In the genomic region with DNA sequence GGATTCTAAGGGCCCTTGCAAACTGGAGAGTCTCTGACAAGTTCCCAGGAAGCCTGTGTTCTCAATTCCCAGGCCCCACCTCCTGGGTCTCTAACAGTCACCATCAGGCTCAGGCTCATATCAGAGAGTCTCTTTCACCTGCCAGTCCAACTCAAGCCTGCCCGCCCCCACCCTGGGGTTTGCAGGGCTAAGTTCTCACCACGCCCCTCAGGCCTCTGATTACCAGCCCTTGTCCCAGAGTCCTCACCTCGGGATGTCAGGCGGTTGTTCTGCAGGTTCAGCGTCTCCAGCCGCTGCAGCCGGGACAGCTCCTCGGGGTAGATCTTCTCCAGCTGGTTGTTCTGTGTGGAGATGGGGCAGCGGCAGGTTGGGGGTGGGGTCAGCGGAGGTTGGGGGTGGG, we compare ENCODE assay signal across 9 mouse cellular contexts. TPM values are rescaled to one million over a fixed set of nuclear protein-coding genes. Genes with fewer than 3 reads are reported as not detected.
A peak's percentile ranks its signal among the peaks of the same experiment; 100 is the strongest.
DNase-seq lines count a peak whose midpoint lies in the region; ATAC-seq and TF ChIP-seq lines count a peak whose summit lies in the region.
"Had no signal": no experiment of that assay in that cellular context is flagged by ENCODE, and none has a peak within 500 bp of the region (broad histone marks: within the 10 kb centered on the region; RNA-seq: fewer than 3 reads in every experiment).

No protein-coding gene starts in this region.

- no peak for ATAC-seq in hindbrain, postnatal 0 days
- ATAC-seq in heart, embryonic 15.5 days (replicated peaks; ENCODE audit: insufficient number of reproducible peaks, insufficient read depth, low FRiP score, low read depth): no peak
- ATAC-seq in limb, embryonic 12.5 days (ENCODE audit: insufficient number of reproducible peaks, insufficient read depth, low FRiP score, low TSS enrichment, low read depth): no peak
- ATAC-seq in neural tube, embryonic 12.5 days (ENCODE audit: low FRiP score, low read depth): no peak
- ATAC-seq in midbrain, embryonic 14.5 days (ENCODE audit: low FRiP score, low TSS enrichment): no peak

- no peak for TF ChIP-seq POLR2A in thymus, adult 2 months (IDR thresholded peaks at IDR 0.05; ENCODE audit: control insufficient read depth, extremely low read depth, insufficient read depth, low read length, poor library complexity)

- H3K9me3 ChIP-seq in hindbrain, embryonic 10.5 days: no peaks in the 10 kb centered on the region
- H3K9me3 ChIP-seq in hindbrain, postnatal 0 days (ENCODE audit: low read length): no peaks in the 10 kb centered on the region
- no peaks in the 10 kb centered on the region for H3K9me3 ChIP-seq in heart, embryonic 15.5 days (replicated peaks)
- no peaks in the 10 kb centered on the region for H3K9me3 ChIP-seq in limb, embryonic 12.5 days
- no peaks in the 10 kb centered on the region for H3K9me3 ChIP-seq in neural tube, embryonic 12.5 days
- no peaks in the 10 kb centered on the region for H3K9me3 ChIP-seq in midbrain, embryonic 14.5 days (ENCODE audit: control insufficient read depth, low read length)

- no peak overlapping the region for H3K4me2 ChIP-seq in hindbrain, postnatal 0 days (ENCODE audit: low read depth, low read length)
- H3K4me2 ChIP-seq in heart, embryonic 15.5 days: peak overlapping the region; percentile 40
- H3K4me2 ChIP-seq in limb, embryonic 12.5 days: peak overlapping the region; percentile 41
- no peak overlapping the region for H3K4me2 ChIP-seq in neural tube, embryonic 12.5 days (replicated peaks)
- no peak overlapping the region for H3K4me2 ChIP-seq in midbrain, embryonic 14.5 days (ENCODE audit: low read length)

- peak; percentile 25 for DNase-seq in hindbrain, embryonic 10.5 days (ENCODE audit: low spot score)
- DNase-seq in hindbrain, postnatal 0 days (ENCODE audit: low spot score): no peak
- DNase-seq in thymus, adult 2 months: no peak
- no peak for DNase-seq in layer of hippocampus, adult 8-10 months (ENCODE audit: low spot score in 2 of 2)
- no peak for DNase-seq in midbrain, embryonic 14.5 days
- DNase-seq: cerebellum, adult 9-10 months had no signal

- peaks cover 51% of the 10 kb centered on the region for H3K27me3 ChIP-seq in hindbrain, embryonic 10.5 days (ENCODE audit: insufficient read depth, poor library complexity, severe bottlenecking)
- peaks cover 7% of the 10 kb centered on the region; the same call in 1 of the 2 replicates for H3K27me3 ChIP-seq in hindbrain, postnatal 0 days (ENCODE audit: insufficient read depth, low read length)
- peaks cover 21% of the 10 kb centered on the region for H3K27me3 ChIP-seq in heart, embryonic 15.5 days
- peaks cover 18% of the 10 kb centered on the region for H3K27me3 ChIP-seq in limb, embryonic 12.5 days
- H3K27me3 ChIP-seq in neural tube, embryonic 12.5 days (replicated peaks): peaks cover 12% of the 10 kb centered on the region
- H3K27me3 ChIP-seq in thymus, adult 2 months (ENCODE audit: control insufficient read depth, insufficient read depth, low read length): no peaks in the 10 kb centered on the region
- peaks cover 5% of the 10 kb centered on the region; the same call in 1 of the 2 replicates for H3K27me3 ChIP-seq in midbrain, embryonic 14.5 days (ENCODE audit: control insufficient read depth, insufficient read depth, low read length)

- TF ChIP-seq CTCF in hindbrain, postnatal 0 days (IDR thresholded peaks at IDR 0.05; ENCODE audit: low read depth): no peak
- TF ChIP-seq CTCF in thymus, adult 2 months (IDR thresholded peaks at IDR 0.05; ENCODE audit: borderline replicate concordance, control insufficient read depth, extremely low read depth, insufficient read depth, low read length, poor library complexity): no peak

- no peaks in the 10 kb centered on the region for H3K36me3 ChIP-seq in hindbrain, embryonic 10.5 days
- H3K36me3 ChIP-seq in hindbrain, postnatal 0 days (ENCODE audit: insufficient read depth, low read length): no peaks in the 10 kb centered on the region
- H3K36me3 ChIP-seq in heart, embryonic 15.5 days: no peaks in the 10 kb centered on the region
- no peaks in the 10 kb centered on the region for H3K36me3 ChIP-seq in limb, embryonic 12.5 days
- no peaks in the 10 kb centered on the region for H3K36me3 ChIP-seq in neural tube, embryonic 12.5 days
- no peaks in the 10 kb centered on the region for H3K36me3 ChIP-seq in thymus, adult 2 months (ENCODE audit: control insufficient read depth, insufficient read depth, low read length)
- H3K36me3 ChIP-seq in midbrain, embryonic 14.5 days (ENCODE audit: control insufficient read depth, insufficient read depth, low read length): no peaks in the 10 kb centered on the region

- 2% methylated on average over 10 of the region's 10 CpGs for WGBS in hindbrain, embryonic 10.5 days
- 11% methylated on average over 10 of the region's 10 CpGs for WGBS in hindbrain, postnatal 0 days
- 7% methylated on average over 10 of the region's 10 CpGs for WGBS in heart, embryonic 15.5 days
- WGBS in limb, embryonic 12.5 days: 3% methylated on average over 10 of the region's 10 CpGs
- WGBS in neural tube, embryonic 12.5 days: 3% methylated on average over 10 of the region's 10 CpGs
- WGBS in thymus, adult 2 months: 58% methylated on average over 10 of the region's 10 CpGs
- 3% methylated on average over 10 of the region's 10 CpGs for WGBS in midbrain, embryonic 14.5 days

- peak overlapping the region; percentile 34 for H3K4me3 ChIP-seq in hindbrain, embryonic 10.5 days
- H3K4me3 ChIP-seq in hindbrain, postnatal 0 days (ENCODE audit: low read length): no peak overlapping the region
- H3K4me3 ChIP-seq in heart, embryonic 15.5 days: 0 out of 2 replicates have a peak overlapping the region, but pooled peaks have one; percentile 8
- H3K4me3 ChIP-seq in limb, embryonic 12.5 days (replicated peaks): no peak overlapping the region
- no peak overlapping the region for H3K4me3 ChIP-seq in neural tube, embryonic 12.5 days
- H3K4me3 ChIP-seq in thymus, adult 2 months (ENCODE audit: control insufficient read depth, insufficient read depth, low read length): no peak overlapping the region
- no peak overlapping the region for H3K4me3 ChIP-seq in midbrain, embryonic 14.5 days (replicated peaks; ENCODE audit: low read depth, low read length)

- peaks cover 14% of the 10 kb centered on the region for H3K4me1 ChIP-seq in hindbrain, embryonic 10.5 days (replicated peaks)
- 0 out of 2 replicates have a peak, but pooled peaks cover 3% of the 10 kb centered on the region for H3K4me1 ChIP-seq in hindbrain, postnatal 0 days (ENCODE audit: insufficient read depth, low read length)
- peaks cover 6% of the 10 kb centered on the region for H3K4me1 ChIP-seq in heart, embryonic 15.5 days (replicated peaks)
- peaks cover 12% of the 10 kb centered on the region for H3K4me1 ChIP-seq in limb, embryonic 12.5 days (replicated peaks)
- H3K4me1 ChIP-seq in neural tube, embryonic 12.5 days: peaks cover 4% of the 10 kb centered on the region; the same call in 1 of the 2 replicates
- H3K4me1 ChIP-seq in thymus, adult 2 months (replicated peaks; ENCODE audit: control insufficient read depth, insufficient read depth, low read length): no peaks in the 10 kb centered on the region; the same call in 1 of the 2 replicates
- no peaks in the 10 kb centered on the region for H3K4me1 ChIP-seq in midbrain, embryonic 14.5 days (ENCODE audit: control insufficient read depth, insufficient read depth, low read length)

- peak overlapping the region; percentile 45 for H3K27ac ChIP-seq in hindbrain, embryonic 10.5 days
- no peak overlapping the region for H3K27ac ChIP-seq in hindbrain, postnatal 0 days
- no peak overlapping the region for H3K27ac ChIP-seq in heart, embryonic 15.5 days
- no peak overlapping the region for H3K27ac ChIP-seq in limb, embryonic 12.5 days
- no peak overlapping the region for H3K27ac ChIP-seq in neural tube, embryonic 12.5 days
- no peak overlapping the region for H3K27ac ChIP-seq in thymus, adult 2 months (ENCODE audit: control insufficient read depth, insufficient read depth, low read length)
- no peak overlapping the region for H3K27ac ChIP-seq in midbrain, embryonic 14.5 days (replicated peaks; ENCODE audit: low read depth, low read length)

- H3K9ac ChIP-seq in hindbrain, postnatal 0 days (replicated peaks; ENCODE audit: low read length): no peak overlapping the region
- no peak overlapping the region for H3K9ac ChIP-seq in heart, embryonic 15.5 days
- H3K9ac ChIP-seq in limb, embryonic 12.5 days (replicated peaks): 0 out of 2 replicates have a peak overlapping the region, but pooled peaks have one; percentile 27
- H3K9ac ChIP-seq in neural tube, embryonic 12.5 days: 0 out of 2 replicates have a peak overlapping the region, but pooled peaks have one; percentile 13
- no peak overlapping the region for H3K9ac ChIP-seq in midbrain, embryonic 14.5 days (replicated peaks; ENCODE audit: low read length)

RNA-seq across cellular contexts. Expression of gene Slc1a7, which starts 57.1 kb away (rescaled TPM):
- not detected in 2 replicates for polyA plus RNA-seq in hindbrain, embryonic 10.5 days (2016; fragmentation: Nextera tagmentation; extraction: Ambion mirVana)
- total RNA-seq in hindbrain, postnatal 0 days (2014; rRNA removed): 0.25 TPM in 1 of 2 replicates, not detected in the other
- 0.05 and 0.09 TPM in 2 replicates for polyA plus RNA-seq in hindbrain, postnatal 0 days (2015; fragmentation: Nextera tagmentation; extraction: Ambion mirVana)
- 0.05 TPM in 2 replicates for polyA plus RNA-seq in heart, embryonic 15.5 days (2015; fragmentation: Nextera tagmentation; extraction: Ambion mirVana)
- polyA plus RNA-seq in limb, embryonic 12.5 days (2016; fragmentation: Nextera tagmentation; extraction: Ambion mirVana): not detected in 2 replicates
- not detected in 2 replicates for polyA plus RNA-seq in neural tube, embryonic 12.5 days (2016; fragmentation: Nextera tagmentation; extraction: Ambion mirVana)
- 0.18 and 0.23 TPM in 2 replicates for polyA plus RNA-seq in thymus, adult 2 months (2012; rRNA removed)
- under 1 TPM in 2 of 4 experiments, not detected in 2; 0.17 to 0.20 TPM for total RNA-seq in layer of hippocampus, adult 8-10 months (2022)
- not detected in 2 replicates for polyA plus RNA-seq in midbrain, embryonic 14.5 days (2014; fragmentation: Nextera tagmentation; extraction: Ambion mirVana)

Comparison
In these comparisons a context has a peak if more than half of its experiments do, and no peak if none do; other contexts are left out.
1. H3K4me3 ChIP-seq: peak in hindbrain, embryonic 10.5 days (single experiment) and heart, embryonic 15.5 days (single experiment); none in hindbrain, postnatal 0 days (single experiment), limb, embryonic 12.5 days (single experiment), neural tube, embryonic 12.5 days (single experiment), thymus, adult 2 months (single experiment) and midbrain, embryonic 14.5 days (single experiment).
2. H3K4me2 ChIP-seq: peak in heart, embryonic 15.5 days (single experiment) and limb, embryonic 12.5 days (single experiment); none in hindbrain, postnatal 0 days (single experiment), neural tube, embryonic 12.5 days (single experiment) and midbrain, embryonic 14.5 days (single experiment).
3. H3K9ac ChIP-seq: peak in limb, embryonic 12.5 days (single experiment) and neural tube, embryonic 12.5 days (single experiment); none in hindbrain, postnatal 0 days (single experiment), heart, embryonic 15.5 days (single experiment) and midbrain, embryonic 14.5 days (single experiment).